Comparison of ENCODE assay signal across 16 mouse cellular contexts in the genomic region with DNA sequence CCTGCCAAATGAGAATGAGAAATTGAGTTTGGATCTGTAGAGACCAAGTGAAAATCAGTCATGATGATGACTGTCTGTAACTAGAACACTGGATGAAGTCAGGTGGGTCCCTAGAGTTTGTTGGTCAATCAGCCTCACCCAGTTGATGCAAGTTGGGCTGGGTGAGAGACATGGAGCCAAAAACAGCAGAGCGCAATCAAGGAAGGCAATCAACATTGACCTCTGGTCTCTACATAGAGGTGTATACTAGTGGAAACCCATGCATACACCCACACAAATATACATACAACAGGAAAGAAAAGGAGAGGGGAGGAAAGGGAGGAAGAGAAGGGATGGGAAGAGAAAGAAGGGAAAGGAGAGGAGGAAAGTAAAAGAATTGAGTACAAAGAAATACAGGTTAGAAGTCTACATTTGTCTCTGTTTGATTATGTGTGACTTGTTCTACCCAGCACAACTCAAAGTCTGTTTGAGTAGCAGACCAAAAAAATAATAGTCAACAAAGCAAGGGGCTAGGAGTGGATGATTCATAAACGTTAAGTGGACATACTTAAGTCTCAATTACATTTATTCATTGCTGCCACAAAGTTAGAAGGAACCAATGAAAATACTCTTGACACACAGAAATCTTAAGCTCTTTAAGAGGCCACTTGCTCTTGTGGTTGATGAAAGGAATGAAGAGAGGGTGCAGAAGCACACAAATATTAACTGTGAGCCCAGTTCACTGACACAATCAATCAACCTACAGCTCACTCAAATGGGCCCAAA.
"Had no signal": no experiment of that assay in that cellular context is flagged by ENCODE, and none has a peak within 500 bp of the region (broad histone marks: within the 10 kb centered on the region; RNA-seq: fewer than 3 reads in every experiment).

No protein-coding gene starts in this region.

- H3K4me2 ChIP-seq: kidney, embryonic 15.5 days; liver, embryonic 13.5 days; neural tube, embryonic 12.5 days; neural tube, embryonic 15.5 days; stomach, embryonic 15.5 days had no signal

- H3K36me3 ChIP-seq: kidney, embryonic 15.5 days; liver, embryonic 13.5 days; midbrain, embryonic 10.5 days; neural tube, embryonic 12.5 days; neural tube, embryonic 15.5 days; stomach, embryonic 15.5 days had no signal

- DNase-seq: kidney, adult 8-10 months; kidney, postnatal 10 days; kidney, postnatal 36 days; liver, embryonic 13.5 days; midbrain, embryonic 14.5 days; right cerebral cortex, adult 18-20 months; right cerebral cortex, postnatal 25 days; spleen, adult 18-20 months; thymus, postnatal 25 days had no signal

- ATAC-seq: intestine, postnatal 0 days had no signal

- H3K4me1 ChIP-seq: kidney, embryonic 15.5 days; liver, embryonic 13.5 days; midbrain, embryonic 10.5 days; neural tube, embryonic 12.5 days; neural tube, embryonic 15.5 days; stomach, embryonic 15.5 days had no signal

- H3K9ac ChIP-seq: kidney, embryonic 15.5 days; liver, embryonic 13.5 days; neural tube, embryonic 12.5 days; neural tube, embryonic 15.5 days; stomach, embryonic 15.5 days had no signal

- H3K9me3 ChIP-seq: kidney, embryonic 15.5 days; liver, embryonic 13.5 days; megakaryocyte, embryonic 14.5 days; midbrain, embryonic 10.5 days; neural tube, embryonic 12.5 days; neural tube, embryonic 15.5 days; stomach, embryonic 15.5 days had no signal

- H3K27me3 ChIP-seq: kidney, embryonic 15.5 days; liver, embryonic 13.5 days; neural tube, embryonic 12.5 days; neural tube, embryonic 15.5 days; stomach, embryonic 15.5 days had no signal

- H3K27ac ChIP-seq: kidney, embryonic 15.5 days; liver, embryonic 13.5 days; midbrain, embryonic 10.5 days; neural tube, embryonic 12.5 days; neural tube, embryonic 15.5 days; stomach, embryonic 15.5 days had no signal

- H3K4me3 ChIP-seq: kidney, embryonic 15.5 days; liver, embryonic 13.5 days; megakaryocyte, embryonic 14.5 days; midbrain, embryonic 10.5 days; neural tube, embryonic 12.5 days; neural tube, embryonic 15.5 days; stomach, embryonic 15.5 days had no signal
